Mouse (Mus musculus): ENCODE data around the gene Ksr1.
A peak's percentile ranks its signal among the peaks of the same experiment; 100 is the strongest.

Ksr1 gene

DNA sequence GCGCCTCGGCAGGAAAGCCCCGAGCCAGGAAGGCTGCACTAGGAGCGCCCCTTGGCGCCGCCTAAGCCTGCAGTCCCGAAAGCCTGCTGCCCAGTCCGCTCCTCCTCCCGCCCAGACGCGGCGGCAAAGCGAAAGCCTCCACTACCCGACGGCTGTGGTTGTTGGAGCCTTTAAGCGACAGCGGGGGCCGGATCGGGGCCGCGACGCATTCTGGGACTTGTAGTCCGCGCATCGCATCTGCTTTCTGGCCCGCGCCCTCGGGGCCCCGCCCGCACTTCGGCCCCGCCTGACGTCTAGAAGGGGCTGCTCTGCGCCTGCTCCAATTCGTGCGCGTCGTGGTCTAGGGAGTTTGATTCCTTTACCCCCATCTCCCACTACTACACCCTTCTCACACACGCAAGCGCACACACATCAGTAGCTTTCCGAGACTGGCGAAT lies at the start of gene Ksr1:
TSS of gene Ksr1 (minus strand) at position 77 of the 437 bp plus-strand sequence.
- peak; percentile 95 for DNase-seq (ENCODE audit: low spot score)

DNA sequence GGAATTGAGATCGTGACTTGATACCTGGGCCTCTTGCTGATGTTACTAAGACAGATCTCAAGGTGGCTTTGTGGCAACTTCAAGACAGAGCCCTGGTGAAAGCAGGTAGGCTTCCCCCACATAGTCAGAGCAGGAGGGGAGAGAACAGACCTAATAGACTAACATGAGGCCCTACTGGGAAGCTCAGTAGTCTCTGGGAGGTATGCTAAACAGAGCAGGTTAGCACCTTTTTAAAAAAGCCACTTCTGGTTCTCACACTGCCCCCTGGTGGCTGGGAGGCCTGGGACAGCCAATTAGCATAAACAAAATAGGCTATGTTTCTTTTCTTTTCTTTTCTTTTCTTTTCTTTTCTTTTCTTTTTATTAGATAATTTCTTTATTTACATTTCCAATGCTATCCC lies 46.0 kb upstream of the Ksr1 start:
- DNase-seq (ENCODE audit: low spot score): no peak

DNA sequence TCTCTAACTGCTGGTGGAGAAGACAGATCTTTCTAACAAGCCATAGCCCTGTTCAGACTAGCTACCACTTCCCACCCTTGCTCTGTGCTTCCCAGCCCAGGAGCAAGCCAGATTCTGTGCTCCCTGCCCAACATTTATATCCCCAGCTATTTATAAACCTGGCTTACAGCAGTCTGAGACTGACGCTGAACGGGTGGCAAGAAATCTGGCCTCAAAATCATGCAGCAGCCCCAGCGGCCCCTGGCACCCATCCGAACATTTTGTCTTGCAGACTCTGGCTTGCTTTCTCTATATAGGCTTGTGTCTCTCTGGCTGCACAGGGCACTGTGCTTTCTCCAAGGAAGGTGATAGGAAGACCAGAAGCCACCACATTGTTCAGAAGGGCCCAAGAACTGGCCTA lies 45.0 kb upstream of the Ksr1 start:
- DNase-seq (ENCODE audit: low spot score): no peak

DNA sequence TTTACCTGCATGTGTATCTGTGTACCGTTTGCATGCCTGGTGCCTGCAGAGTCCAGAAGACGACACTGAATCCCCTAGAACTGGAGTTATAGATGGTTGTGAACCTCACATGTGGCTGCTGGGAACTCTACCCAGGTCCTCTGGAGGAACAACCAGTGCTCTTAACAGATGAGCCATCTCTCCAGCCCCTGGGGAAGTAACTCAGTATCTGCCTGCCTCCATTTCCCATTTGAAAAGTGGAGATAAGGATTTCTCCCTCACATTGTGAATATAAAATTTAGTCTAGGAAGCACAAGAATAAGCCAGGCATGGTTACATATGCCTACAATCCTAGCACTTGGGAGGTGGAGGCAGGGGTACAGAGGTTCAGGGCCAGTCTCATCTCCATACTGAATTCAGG lies 44.0 kb upstream of the Ksr1 start:
- no peak for DNase-seq (ENCODE audit: low spot score)

DNA sequence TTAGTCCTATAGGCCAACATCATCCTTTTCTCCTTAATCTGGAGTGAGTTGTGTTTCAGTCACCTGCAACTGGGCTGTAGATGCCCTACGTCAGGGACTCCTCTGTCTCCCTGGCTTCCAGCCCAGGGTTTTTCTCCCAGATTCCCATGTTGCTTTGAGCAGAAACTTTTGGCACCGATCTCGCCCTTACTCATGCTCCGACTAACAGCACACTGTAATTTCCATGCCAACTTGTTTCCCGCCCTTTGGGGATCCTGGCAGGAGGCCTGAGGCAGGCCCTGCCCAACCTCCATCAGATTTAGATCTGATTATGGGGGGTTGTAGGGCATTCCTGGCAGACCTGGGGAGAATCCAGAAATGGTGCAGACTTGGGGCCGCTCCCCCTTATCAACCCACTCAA lies 42.0 kb upstream of the Ksr1 start:
- peak; percentile 30 for DNase-seq (ENCODE audit: low spot score)

DNA sequence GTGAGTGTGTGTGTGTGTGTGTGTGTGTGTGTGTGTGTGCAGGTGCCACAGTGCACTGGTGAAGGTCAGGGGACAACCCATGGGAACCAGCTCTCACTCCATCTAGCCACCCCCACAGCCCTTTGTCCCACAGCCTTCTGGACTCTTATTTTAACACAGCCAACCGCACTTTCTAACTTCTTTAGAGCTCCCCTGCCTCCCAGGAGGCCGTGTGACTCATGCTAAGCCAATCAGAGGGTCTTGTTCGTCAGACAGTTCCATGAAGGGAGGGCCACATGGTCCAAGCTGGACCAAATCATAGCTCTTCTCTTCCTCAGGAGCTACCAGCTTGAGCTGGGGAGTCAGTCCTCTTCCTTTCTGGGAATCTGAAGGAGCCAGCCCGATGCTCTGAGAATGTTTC lies 41.1 kb upstream of the Ksr1 start:
- DNase-seq (ENCODE audit: low spot score): no peak

DNA sequence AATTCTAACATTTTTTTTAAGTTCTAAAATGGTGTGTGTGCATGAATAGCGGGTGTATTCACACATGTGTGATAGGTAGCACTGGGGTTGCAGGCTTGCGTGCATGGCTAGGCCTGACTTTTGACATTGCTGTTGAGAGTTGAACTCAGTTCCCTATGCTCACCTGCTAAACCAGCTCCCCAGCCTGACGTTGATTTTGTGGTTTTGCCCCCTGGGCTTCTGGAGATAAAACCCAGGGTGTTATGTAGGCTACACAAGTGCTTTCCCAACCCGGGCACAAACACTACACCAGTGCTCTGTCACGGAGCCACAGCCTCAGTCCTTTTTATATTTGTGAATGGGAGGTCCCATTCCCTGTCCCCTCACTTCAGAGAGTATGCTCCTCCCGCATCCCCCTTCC lies 39.5 kb upstream of the Ksr1 start:
- no peak for DNase-seq (ENCODE audit: low spot score)

DNA sequence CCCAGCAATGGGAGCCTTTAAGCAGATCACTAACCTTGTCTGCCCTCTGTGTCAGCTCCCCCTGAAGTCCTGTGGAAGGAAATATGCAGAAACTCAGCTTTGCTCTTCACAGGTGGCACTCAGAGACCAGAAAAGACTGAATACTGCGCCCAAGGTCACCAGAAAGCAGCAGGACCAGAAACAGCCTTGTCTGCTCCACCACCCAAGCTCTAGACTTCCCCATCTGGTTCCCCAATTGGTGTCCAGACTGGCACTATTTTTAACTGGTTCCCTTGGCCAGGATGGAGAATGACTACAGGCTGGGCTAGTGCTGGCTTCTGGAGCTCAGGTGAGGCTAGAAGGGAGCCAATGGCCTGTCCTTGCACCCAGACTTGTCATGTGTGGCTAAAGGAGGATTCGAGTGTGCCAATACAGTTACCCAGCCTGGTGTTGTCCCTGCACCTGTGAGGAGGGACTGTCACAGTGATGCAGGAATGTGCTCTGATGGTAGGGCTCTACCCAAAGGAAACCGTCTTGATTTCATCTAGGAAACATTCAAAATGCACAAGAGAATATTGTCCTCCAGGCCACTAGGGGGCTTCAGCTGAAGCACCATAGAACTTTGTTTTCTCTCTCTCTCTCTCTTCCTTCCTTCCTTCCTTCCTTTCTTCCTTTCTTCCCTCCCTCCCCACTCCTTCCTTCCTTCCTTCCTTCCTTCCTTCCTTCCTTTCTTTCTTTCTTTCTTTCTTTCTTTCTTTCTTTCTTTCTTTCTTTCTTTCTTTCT lies 38.1 kb upstream of the Ksr1 start:
- no peak for DNase-seq (ENCODE audit: low spot score)

DNA sequence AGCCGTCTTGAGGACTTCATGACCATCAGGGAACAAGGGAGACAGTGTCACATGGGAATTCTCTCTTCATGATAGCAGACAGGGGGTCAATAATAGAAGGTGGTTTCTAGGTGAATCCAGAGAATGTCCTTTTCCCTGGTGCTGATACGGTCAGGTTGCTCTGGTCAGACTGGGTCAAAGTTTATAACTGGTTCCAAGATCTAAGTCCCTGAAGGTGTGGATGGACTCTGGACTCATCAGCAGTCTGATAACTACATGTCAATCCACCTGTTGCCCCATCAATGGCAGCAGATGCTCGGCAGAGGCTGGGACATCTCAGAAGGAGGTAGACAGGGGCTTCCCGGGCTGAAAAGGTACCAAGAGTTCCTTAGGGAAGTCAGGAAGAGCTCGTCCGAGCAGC lies 37.2 kb upstream of the Ksr1 start:
- no peak for DNase-seq (ENCODE audit: low spot score)

DNA sequence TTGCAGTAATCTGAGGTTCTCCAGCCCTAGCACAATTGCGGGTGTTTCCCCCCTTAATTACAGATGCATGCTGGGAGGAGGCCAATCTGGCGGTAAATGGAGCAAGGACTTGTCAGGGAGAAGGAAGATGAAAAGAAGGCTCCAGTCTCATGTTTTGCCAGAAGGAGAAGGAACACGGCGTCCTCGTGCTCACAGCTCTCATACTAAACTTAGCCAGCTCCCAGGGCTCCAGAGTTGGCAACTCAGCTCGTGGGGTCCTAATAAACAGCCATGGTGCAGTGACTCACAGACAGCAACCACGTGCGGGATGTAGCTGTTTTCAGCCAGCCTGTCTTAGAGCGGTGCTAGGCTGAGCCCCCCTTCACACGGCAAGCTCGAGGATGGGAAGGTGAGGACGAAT lies 36.7 kb upstream of the Ksr1 start:
- DNase-seq (ENCODE audit: low spot score): no peak

DNA sequence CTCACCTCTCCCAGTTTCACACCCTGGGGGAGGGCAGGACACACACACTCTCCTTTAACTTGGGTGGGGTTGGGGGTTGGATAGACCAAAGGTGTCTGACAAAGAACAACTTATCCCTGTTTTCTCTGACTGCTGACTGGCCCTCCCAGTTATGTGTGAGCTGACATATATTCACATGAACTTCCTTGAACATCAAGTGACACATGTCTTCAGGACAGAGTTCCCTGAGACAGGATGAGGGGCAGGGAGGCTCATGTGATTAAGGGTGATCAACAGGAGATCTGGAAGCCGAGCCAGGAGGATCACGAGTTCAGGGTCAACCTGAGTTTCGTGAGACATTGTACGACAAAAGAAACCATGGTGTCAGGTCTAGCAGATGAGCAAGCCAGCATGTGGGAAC lies 35.7 kb upstream of the Ksr1 start:
- DNase-seq (ENCODE audit: low spot score): no peak

DNA sequence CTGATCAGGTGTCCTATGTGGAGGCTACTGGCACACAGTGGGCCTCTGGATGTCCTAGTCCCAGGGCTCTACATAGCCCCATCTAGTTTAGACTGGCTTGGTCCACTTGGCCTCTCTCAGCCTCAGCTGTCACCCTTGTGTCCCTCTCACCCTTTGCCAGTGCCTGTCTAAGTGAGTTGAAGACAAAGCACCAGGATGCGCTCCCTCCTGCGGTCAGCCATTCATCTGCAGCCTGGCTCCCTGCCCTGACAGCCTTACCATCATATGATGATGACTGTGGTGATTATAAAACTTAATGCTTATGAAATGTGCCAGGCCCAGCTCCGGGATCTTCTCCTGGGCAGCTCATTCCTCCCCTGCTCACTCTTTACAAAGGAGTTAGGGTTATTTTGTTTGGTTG lies 30.5 kb upstream of the Ksr1 start:
- DNase-seq (ENCODE audit: low spot score): no peak

DNA sequence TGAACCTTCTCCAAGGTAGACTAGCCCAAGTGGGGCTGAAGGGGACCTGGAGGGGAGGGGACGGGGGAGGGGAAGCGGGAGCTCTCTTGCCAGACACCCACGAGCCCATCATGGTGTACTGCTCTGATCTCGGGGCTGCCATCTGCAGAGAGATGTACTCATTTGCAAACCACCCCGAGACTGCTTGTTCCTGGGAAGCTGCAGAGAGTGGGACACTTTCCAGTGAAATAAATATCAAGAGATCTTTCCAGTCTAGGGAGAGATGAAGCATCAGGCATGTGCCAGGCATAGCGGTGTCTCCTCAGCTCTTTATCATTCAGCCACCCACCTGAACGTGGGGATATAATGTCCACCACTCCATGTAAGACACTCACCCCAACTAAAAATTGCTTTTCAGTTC lies 25.8 kb upstream of the Ksr1 start:
- DNase-seq (ENCODE audit: low spot score): no peak

DNA sequence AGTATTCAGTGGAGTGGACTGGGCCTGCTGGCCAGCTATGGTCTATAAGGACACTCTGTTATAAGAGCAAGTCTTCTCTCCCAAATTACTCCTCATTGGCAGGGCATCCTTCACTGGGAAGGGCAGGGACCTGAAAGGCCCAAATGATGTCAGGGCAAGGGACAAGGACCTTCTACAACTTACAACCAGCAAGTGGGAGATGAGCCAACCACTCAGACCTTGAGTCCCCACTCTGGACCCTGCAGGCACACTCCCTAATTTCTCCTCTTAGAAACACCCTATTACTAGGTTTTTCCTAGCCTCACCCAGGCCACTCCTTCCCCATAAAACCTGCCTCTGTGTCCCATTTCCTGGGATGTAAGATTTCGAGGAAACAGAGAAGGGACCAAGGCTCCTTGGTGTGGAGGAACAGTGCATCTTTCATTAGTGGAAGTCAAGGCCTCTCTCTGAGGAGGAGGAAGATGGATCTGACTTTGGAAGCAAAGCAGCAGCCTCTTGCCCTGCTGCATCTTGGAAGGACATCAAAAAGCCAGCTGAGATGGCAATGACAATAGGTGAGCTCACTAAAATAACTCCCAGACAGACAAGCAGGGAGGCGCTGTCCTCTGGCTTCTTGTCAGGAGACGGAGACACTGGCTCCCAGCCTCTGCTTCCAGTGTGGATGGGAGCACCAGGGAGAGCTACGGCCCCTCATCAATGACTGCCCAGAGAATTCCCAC lies 20.5 kb upstream of the Ksr1 start:
- no peak for DNase-seq (ENCODE audit: low spot score)

DNA sequence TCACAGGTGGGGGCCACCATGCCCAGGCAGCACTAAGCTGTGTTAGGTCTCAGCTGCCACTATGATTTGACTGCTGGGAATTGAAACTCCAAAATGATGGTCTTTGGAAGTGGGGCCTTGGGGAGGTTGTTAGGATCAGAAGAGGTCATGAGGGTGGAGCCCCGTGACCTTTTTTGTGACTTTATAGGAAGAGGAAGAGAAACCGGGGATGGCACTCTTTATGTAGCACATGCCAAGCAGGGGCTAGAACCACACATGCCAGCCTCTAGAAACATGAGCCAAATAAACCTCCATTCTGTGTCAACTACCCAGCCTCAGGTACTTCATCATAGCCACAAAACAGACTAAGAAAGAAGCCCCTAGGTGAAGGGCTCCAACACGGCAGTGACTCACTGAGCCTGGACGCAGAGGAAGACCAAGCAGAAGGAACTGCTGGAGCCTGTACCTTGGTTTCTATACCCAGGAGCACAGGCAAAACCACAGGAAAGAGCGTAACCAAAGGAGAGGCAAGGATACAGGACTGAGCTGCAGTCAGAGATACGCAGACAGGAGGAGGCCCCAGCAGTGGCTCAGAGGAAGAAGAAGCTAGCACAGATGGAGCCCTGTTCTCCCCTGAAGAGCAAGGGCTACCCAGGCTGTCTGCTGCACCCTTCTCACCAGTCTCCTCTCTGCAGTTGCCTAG lies 15.0 kb upstream of the Ksr1 start:
- no peak for DNase-seq (ENCODE audit: low spot score)

DNA sequence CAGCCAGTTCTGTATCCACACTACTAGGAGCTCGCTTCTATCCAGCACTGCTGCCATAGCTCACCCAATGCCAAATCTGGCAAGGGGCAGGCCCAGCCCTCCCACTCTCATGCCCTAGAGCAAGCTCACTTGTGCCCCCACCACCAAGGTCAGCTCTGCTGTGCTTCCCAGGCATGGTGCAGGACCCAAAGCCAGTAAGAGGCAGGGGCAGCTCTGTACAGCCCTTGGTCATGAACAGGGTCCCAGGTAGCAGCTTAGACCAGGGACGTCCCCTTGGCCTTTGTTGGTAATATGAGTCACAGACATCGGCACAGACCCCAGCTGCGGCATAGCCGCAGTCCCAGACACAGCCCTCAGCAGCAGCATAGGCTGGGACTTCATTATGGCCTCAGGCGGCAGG lies 13.9 kb upstream of the Ksr1 start:
- no peak for DNase-seq (ENCODE audit: low spot score)

DNA sequence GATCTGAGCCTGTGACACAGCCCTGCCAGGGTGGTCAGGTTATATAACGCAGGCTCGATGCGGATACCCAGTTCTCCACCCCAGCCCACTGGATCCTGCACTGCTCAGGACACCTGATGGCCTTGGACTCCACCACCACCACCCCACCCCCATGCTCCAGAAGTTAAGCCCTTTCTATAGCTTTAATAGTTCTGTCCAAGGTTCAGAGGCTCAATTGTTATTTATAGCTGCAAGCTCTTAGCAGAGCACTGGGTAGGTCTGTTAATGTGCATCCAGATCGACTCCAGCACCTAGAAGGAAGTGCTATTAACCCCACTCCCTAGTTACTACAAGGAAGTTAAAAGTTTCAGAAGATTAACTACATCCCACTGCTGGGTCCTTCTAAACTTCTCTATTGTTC lies 11.5 kb upstream of the Ksr1 start:
- DNase-seq (ENCODE audit: low spot score): no peak

DNA sequence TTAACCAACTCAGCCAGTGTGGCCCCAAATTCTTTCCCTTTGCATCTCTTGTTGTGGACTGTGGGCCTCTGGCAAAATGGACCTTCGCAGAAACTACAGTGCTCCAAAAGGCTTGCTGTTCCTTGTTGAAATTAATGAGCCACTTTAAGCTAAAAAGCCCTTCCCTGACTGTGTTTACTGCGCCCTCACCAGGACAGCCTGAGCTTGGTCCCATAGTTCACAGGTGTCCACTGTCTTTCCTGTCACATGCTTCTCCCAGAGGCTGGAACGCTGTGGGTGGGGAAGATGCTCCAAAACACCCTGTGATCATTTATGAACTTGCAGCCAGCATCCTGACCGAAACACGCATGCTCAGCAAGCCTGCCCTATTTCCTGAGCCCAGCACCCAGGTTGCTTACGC lies 9.1 kb upstream of the Ksr1 start:
- DNase-seq (ENCODE audit: low spot score): no peak

DNA sequence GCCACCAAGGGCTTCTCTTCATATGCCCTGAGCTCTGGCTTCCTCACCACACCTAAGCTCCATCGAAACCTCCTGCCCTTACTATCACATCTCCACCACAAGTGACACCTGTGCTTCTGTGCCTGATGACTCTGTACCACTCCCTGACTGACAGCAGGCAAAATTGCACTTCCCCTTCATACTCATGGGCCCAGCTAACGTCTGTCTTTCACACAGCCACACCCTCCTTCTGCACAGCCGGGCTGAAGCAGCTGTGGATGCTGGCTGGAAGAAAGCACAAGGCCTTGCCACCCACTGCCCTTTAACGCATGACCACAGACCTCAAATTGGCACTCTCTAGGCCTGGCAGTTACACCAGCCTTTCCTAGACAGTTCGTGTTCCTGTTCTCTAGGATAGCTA lies 6.5 kb upstream of the Ksr1 start:
- DNase-seq (ENCODE audit: low spot score): no peak

DNA sequence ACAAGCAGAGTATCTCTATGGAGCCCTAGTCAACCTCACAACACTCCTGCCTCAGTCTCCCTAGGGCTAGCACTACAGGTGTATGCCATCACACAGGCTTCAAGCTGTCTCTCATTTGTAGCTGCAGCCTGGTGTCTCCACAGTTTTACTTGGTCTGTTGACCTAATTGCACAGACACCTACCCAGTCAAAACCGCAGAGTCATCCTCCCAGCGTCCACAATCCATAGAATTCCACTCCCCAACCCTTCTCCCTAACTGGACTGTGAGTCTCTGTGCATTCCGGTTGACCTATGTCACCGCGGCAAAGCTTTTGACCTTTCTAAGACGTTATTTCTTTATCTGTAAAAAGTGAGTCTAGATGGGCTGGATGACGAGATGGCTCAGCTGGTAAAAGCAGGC lies 5.7 kb upstream of the Ksr1 start:
- no peak for DNase-seq (ENCODE audit: low spot score)

DNA sequence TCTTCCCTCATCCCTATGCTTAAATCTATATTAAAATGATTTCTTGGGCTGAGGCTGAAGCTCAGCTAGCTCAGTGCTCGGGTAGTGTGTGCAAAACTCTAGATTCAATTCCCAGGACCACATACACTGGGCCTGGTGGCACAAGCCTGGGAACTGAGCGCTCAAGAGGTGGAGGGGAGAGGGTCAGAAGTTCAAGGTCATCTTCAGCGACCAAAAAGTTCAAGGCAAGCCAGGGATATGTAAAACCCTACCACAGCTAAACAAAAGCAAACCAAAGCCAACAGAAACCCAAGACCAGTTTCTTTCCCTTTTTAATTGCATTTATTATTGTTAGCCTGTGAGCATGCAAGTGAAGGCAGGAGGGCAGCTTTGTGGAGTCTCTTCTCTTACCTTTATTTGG lies 4.1 kb upstream of the Ksr1 start:
- DNase-seq (ENCODE audit: low spot score): no peak

DNA sequence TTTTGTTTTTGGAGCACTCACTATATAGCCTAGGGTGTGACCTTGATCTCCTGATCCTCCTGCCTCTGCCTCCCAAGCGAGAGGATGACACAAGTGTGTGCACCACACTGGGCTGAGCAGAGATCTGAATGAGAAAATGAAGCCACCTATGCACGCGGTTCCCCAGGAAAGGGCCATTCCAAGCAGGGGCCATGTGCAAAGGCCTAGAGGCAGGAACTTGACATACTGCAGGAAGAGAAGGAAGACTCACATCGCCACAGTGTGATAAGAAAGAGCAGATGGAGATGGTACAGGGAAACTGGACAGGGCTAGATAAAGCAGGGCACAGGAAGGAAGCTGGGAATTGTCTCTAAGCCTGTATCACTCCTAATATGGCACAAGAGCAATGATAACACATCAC lies 3.1 kb upstream of the Ksr1 start:
- no peak for DNase-seq (ENCODE audit: low spot score)

DNA sequence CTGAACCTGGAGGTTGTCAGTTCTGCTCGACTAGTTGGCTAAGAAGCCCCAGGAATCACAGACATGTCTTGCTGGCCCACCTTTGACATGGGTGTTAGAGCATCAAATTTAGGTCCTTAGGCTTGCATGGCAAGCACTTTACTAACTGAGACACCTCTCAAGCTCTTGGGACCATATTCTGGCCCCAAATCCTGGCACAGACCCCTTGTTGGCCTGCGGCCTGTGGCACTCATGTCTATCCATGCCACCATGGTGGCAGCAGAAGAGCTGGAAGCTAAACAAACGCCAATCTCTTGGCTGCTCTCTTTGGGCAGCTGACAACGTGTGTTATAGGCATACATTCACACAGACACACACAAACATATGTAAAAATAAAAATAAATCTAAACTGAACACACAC lies 2.6 kb upstream of the Ksr1 start:
- no peak for DNase-seq (ENCODE audit: low spot score)

Data from ovary, postnatal 10 days (tissue).